Mouse (Mus musculus): Measurements from ENCODE around the gene Slc24a3.

GRCm38 (mm10) chr2:145117762-145118161 lies 49.8 kb upstream of the Slc24a3 start:
- no peak for TF ChIP-seq CTCF (IDR thresholded peaks at IDR 0.05; ENCODE audit: low read depth, low read length)
- no peak for TF ChIP-seq POLR2A (IDR thresholded peaks at IDR 0.05; ENCODE audit: extremely low read depth, insufficient read depth, low read length)

Measured in liver, adult 2 months (tissue).